Mouse (Mus musculus) heart, postnatal 0 days (tissue): ENCODE results near the gene Foxp4.

Experiments
- CTCF ChIP-seq: IDR thresholded peaks from 2 replicates; pipeline ENCODE4 v1.5.1; 2016; ENCODE audit warnings: antibody characterized with exemption, control low read depth, low read depth
- EP300 ChIP-seq: IDR thresholded peaks from 2 replicates; pipeline ENCODE4 v1.6.1; 2016; ENCODE audit warnings: antibody characterized with exemption, low read depth

- TF ChIP-seq EP300 (no peak), CTCF (no peak)
Observed at GRCm38 (mm10) chr17:47909091-47910001, 15.1 kb downstream of the Foxp4 start.
